Mouse (Mus musculus): ENCODE results near the gene Tap2.

GRCm38 (mm10) chr17:34174075-34174474 is 29.3 kb upstream of the Tap2 start:
- no peak for TF ChIP-seq CTCF (IDR thresholded peaks at IDR 0.05; ENCODE audit: insufficient read depth, low read depth, low read length)
- no peak for TF ChIP-seq POLR2A (IDR thresholded peaks at IDR 0.05; ENCODE audit: insufficient read depth, low read depth, low read length)
